Mouse (Mus musculus) megakaryocyte, embryonic 14.5 days (primary cell): ENCODE measurements around the gene Eva1b.

Experiments
- FLI1 ChIP-seq: IDR thresholded peaks from 2 replicates; pipeline ENCODE4 v1.6.1; 2012; ENCODE audit warnings: low read length, inconsistent platforms, mixed read lengths
- GATA1 ChIP-seq: IDR thresholded peaks from 3 replicates; pipeline ENCODE4 v1.6.1; 2012; ENCODE audit warnings: mixed read lengths, low read length, inconsistent platforms, borderline replicate concordance

DNA sequence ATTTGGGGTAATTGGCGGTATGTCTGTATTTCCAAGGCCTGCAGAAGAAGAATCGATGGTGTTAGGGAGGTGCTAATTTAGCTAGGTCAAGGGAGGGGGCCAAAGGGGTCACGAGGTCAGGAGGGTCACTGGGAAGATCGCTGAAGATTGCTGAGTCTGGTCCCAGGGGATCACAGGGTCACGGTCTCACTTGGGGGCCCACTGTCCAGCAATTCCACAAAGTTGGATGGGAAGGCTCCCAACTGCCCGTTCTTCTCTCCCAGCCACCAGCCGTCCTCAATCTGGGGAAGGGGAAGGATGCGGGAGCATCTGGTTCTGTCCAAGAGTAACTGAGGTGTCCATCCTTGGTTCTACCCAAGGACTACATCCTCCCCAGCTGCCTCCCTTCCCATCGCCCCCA is 14.4 kb downstream of the Eva1b start:
- TF ChIP-seq FLI1 (no peak), GATA1 (no peak)
